Mouse (Mus musculus) layer of hippocampus, adult 2 months (tissue): ENCODE data around the gene Cbfa2t3. TPM values are rescaled to one million over a fixed set of nuclear protein-coding genes. Genes with fewer than 3 reads are reported as not detected.

Experiments
- DNase-seq, 2 experiments: peaks; one replicate each; pipeline ENCODE4 v3.0.0; 2022; ENCODE audit warnings: low spot score in 2 of 2
- H3K27ac ChIP-seq: fragments of 200-600 bp; 2 replicates; pipeline ENCODE4 v1.8.1; 2022
- H3K4me3 ChIP-seq: fragments of 200-600 bp; 2 replicates; pipeline ENCODE4 v1.8.1; 2022; ENCODE audit warnings: mild to moderate bottlenecking
- CTCF ChIP-seq: fragments of 200-600 bp; conservative IDR thresholded peaks from 2 replicates; pipeline ENCODE4 v1.8.1; 2022; ENCODE audit warnings: antibody characterized with exemption, mild to moderate bottlenecking, moderate library complexity
- total RNA-seq, 2 experiments: library from RNA; stranded (reverse); gene quantifications; 2 replicates each; pipeline ENCODE4 v1.2.3; 2021

The Cbfa2t3 gene
- total RNA-seq, 2 experiments from 2014 or later, result 38.0 to 49.8 TPM

DNA sequence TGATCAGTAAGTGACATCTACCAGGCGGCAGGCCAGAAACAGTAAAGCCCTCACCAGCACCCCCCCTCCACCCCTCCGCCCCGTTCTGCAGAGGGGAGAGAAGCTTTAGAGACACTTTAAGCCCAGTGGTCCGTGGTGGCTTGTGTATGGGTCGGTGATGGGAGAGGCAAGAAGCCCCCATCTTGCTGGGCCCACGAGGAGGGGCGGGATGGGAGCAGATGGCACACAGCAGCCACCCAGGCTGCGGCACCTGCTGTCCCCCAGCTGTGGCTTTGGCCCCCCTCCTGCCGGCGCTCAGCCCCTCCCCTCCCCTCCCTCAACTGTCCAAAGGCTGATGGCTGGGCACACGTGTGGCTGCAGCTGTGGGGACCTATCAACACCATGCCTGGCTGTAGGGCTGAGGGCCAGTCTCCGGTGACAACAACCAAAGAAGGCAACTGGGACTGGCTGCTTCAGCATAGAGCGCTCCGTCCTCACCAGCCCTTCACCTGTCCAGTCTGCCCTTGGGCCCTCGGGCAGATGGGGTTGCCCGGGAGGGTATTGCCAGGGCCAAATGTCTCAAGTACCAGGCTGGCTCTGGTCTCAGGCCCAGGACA lies 47.5 kb downstream of the Cbfa2t3 start:
- H3K4me3 ChIP-seq, result no peak overlapping the region
- no peak for TF ChIP-seq CTCF
- no peak overlapping the region for H3K27ac ChIP-seq
- no peak for DNase-seq

DNA sequence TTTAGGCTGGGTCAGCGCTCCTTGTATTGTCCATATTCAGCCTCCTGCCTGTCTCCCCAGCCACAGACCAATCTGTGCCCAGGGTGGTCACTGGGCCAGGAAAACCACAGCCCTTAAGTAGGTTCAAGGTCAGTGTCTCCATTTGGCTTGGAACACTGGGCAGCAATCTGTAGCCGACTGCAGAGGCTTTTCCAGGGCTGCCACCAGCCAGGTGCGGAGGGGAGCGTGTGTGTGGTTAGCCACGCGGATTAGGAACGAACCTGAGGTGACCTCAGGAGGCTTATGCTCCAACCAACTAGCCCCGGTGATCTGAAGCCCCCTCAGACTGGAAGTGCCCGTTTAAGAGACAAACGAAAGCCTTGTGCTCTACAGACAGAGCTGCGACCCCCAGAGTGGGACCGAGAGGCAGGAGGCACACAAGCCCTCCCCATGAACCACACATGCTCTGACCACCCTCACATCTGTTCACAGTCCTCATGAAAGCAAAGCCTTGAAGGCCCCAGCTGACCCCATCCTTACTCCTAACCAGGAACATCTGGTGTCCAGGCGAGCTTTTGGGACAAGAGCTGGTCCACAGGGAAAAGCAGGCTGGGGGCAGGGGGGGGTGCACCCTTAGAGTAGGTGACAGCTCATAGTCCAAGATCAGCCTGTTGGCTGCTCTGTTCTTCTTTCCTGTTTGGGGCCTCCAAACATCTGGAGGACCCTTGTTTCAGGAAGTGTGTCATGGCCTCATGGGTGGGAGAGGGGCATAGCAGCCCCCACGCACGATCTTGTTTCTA lies 50.5 kb downstream of the Cbfa2t3 start:
- no peak overlapping the region for H3K27ac ChIP-seq
- no peak for TF ChIP-seq CTCF
- no peak for DNase-seq
- no peak overlapping the region for H3K4me3 ChIP-seq

DNA sequence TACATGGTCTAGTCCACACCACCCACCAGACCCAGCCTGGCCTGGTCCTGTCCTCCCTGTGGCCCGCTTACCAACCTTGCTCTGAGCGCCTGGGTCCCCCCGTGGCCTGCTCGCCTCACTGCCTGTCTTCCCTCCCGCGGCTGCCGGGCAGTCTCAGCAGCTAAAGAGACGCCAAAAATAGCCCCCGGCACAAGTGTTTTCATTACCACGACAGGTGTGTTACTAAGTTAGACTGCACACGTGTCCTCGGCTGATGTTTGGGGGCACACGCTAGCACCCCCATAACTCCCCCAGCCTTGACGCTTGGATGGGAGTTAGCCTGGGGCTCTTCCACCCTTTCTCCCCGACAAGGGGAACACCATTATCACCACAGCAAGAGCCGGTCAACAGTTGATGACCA lies 52.6 kb downstream of the Cbfa2t3 start:
- Histone ChIP-seq H3K4me3 (no peak overlapping the region), H3K27ac (no peak overlapping the region)
- no peak for TF ChIP-seq CTCF
- no peak for DNase-seq

DNA sequence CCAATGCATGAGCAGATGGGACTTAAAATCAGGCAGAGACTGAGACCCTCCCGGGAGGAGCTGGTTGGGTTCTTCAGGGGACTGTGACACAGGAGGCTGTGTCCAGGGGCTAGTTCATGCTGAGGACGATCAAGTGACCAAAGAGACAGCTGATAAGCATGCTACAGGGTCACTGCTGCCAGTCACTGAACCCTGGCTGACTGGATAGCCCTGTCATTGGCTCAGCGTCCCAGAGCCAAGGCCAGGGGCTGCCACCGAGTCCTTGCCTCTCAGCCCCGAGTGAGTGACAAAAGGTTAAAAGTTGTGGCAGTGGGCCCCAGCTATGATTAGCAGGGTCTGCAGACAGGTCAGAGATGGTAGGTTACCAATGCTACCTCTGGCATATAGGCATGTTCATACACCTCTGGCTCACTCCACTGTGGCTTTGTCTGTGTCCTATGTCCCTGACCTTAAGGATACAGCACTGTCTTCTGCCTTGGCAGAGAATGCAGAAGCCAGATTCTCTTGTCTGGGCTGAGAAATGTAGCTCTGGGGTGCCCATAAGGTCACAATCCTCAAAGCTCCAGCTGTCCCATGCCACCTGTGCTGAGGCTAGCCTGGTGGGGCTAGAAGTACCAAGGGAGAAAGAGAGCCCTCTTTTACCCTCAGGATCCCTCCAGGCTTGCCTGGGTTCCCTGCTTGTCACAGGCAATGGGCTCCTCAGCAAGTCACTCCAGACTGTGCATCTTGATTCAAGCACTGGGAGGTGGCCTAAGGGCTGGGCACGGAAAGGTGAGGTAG lies 54.5 kb downstream of the Cbfa2t3 start:
- H3K27ac ChIP-seq, result no peak overlapping the region
- no peak for DNase-seq
- no peak for TF ChIP-seq CTCF
- no peak overlapping the region for H3K4me3 ChIP-seq

DNA sequence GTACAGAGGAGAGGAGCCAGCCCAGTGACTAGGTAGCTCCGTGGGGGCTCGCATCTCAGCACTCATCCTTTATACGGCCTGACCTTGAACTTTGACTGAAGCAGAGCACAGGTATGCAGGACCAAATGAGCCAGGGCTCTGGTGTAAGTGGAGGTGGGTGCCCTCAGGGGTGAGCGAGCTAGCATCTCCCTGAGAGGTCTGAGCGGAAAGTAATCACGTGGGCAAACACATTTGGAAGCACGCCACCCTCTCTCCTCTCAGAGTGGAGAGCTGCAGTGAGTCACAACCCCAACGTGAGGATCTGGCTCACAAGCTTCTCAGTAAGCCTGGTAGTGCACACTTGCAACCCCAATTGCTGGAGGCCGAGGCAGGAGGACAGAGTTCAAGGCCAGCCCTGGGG lies 56.8 kb downstream of the Cbfa2t3 start:
- Histone ChIP-seq H3K27ac (peak overlapping the region; percentile 64), H3K4me3 (no peak overlapping the region)
- no peak for TF ChIP-seq CTCF
- DNase-seq, result peak; percentile 20 to 49

DNA sequence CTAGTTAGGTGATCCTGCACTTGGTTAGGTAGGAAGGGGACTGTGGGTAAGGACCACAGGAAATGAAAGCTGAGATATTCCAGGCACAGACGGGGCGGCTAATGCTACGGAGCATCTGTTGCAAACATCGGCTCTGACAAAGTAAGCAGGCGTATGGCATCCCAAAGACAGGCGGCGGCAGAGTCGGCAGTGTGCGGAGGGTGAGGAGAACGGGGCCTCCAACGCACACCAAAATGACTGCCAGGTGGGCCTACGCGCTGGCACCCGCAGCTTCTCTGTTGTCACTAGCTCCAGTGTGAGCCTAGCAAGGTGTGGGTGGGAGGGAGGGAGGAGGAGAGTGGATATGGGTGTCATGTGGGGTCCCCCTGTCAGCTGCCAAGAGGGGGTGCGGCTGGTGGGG lies 57.5 kb downstream of the Cbfa2t3 start:
- peak; percentile 76 to 88 for DNase-seq
- Histone ChIP-seq H3K27ac (peak overlapping the region; percentile 64), H3K4me3 (no peak overlapping the region)
- TF ChIP-seq CTCF, result peak; percentile 46

DNA sequence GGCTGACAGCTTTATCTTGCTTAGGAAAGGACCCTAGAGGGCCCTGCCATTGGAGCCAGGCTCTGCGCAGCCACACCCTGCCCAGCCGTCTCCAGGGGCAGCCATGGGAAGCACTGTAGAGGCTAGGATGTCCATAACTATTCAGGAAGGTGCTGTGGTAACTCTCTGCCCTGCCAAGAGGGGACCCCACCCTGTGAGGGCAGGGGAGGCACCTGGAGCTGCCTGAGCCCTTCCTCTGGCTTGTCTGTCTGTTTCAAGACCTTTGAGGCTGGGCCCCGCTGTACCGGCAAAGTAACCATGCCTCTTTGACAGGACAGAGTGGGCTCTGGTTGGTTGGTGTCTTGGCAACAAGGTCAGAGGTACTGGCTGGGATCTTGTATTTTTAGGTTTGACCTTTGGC lies 58.1 kb downstream of the Cbfa2t3 start:
- DNase-seq, result no peak
- no peak for TF ChIP-seq CTCF
- peak overlapping the region; percentile 62 for H3K27ac ChIP-seq
- no peak overlapping the region for H3K4me3 ChIP-seq

DNA sequence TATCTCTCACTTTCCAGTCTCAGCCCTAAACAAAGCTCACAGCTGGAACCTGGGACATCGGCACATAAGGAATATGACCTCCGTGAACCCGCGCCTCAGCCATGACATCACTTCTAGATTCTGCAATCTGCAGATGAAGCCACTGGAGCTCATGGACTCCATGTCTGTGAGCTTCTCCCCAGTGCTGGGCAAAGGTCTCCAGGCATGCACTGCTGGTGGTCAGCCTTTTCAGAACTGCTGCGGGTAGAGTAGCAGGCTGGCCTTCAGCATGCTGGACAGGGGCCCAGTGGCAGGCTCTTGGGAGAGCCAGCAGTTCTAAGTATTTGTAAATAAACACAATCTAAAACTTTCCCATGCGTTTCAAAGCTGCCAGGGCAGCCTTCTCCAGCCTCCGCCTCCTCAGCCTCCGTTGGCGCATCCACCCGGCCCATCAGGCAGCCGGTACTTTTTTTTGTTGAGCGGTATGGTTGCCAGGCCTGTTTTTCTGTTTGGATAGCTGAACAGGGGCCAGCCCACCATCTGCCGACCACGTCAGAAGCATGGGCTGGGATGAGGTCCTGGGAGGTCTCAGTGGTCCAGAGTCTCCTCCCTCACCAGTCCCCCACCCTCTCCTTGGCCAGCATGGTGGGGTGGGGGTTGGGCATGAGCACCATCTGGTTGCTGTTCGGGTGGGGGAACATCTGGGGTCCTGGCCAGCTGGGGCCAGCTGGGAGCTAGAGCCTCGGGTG lies 59.2 kb downstream of the Cbfa2t3 start:
- peak overlapping the region; percentile 62; the same call in 1 of the 2 replicates for H3K27ac ChIP-seq
- no peak for TF ChIP-seq CTCF
- peak; percentile 39 to 43 for DNase-seq

DNA sequence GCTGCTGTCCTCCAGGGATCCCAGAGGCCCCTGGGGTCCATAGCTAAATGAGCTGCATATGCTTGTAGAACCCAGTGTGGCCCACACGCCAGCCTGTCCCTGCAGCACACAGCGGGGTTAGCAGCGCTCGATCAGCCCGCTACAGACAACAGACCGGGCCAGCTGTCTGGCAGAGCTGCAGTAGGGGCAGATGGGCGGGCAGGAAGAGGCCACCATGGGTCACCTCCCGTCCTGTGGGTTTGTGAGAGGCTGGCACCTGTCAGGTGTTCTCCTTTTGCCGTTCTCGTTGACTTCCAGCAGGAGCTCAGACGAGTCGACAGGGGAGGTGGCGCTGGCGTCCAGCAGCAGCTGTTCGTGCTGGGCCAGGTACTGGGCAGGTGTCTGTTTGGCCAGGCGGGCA lies 60.3 kb downstream of the Cbfa2t3 start:
- TF ChIP-seq CTCF, result no peak
- Histone ChIP-seq H3K4me3 (no peak overlapping the region), H3K27ac (no peak overlapping the region)
- no peak for DNase-seq

More for the DNA sequence above, 59.2 kb downstream of the Cbfa2t3 start:
- H3K4me3 ChIP-seq, result peak overlapping the region; percentile 23

DNA sequence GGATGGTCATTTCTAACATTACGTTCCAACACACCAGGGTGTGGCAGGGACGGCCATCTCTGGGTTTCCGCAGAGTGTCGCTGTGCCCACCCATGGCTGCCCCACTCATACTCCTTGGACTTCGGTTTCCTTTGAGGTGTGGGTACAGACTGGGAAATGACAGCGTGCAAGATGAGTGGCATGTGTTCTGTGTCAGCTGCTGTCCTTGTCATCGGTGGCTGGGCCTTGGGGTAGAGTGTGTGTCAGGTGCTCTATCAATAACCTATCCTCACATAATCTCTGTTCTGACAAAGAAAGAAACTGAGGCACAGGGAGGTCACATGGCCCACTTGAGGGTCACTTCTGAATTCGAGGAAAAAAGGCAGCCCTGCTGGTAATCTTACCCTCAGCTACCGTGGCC lies 61.7 kb downstream of the Cbfa2t3 start:
- no peak for DNase-seq
- no peak for TF ChIP-seq CTCF
- Histone ChIP-seq H3K27ac (no peak overlapping the region), H3K4me3 (no peak overlapping the region)

DNA sequence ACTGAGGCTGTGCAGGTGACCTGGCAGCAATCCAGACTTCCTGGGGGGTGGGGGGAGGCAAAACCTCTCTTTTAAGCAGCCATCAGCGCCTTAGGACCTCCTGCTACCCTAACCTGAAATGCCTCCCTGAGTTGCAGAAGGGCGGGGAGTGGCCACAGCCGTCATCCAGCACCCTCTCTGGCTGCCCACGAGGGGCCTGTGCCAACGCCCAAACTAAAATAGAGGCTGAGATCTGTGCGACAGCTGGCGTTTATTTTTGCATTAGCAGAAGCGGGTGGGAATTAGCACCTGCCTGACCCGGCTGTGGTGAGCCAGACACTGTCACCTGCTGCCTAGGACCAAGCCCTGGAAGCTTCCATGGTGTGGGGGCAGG lies 62.1 kb downstream of the Cbfa2t3 start:
- DNase-seq, result no peak
- Histone ChIP-seq H3K27ac (no peak overlapping the region), H3K4me3 (no peak overlapping the region)
- TF ChIP-seq CTCF, result no peak

DNA sequence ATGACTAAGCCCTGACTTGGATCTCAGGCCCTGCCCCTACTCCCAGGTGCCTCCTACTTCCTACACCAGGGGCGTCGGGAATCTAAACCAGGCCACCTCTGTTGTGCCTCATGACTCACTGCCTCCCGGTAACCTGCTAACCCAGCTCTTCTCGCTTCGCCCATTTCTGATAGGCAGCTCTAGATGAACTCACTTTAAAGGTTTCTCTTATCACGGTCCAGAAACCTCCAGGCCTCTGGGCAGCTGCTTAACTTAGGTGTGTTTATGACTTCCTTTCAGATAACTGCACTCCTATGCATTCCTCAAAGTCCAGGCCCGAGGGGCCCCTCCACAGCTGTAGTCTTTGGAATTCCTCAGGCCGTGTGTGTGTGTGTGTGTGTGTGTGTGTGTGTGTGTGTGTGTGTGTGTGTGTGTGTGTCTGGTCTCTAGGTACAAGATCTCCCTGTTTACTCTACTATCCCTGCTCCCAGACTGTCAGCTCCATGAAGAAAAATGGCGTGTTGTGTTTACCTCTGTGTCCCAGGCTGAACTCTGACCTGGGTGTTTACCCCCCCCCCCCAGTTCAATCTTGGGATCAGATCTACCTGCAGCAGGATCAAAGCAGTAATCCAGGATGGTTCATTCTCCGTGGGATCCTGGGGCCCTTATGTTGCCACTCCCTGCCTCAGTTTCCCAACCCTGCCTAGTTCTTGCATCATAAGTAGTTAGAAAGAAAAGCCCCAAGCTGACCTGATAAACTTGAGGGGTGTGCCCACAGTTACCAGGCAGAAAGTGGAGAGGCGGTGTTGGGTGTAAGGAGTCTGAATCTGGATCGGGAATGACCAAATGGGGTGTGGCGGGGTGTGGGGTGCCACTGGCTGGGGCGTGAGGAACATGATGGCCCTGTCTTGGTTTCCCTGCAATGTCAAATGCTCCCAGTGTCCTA lies 62.8 kb downstream of the Cbfa2t3 start:
- TF ChIP-seq CTCF, result no peak
- no peak overlapping the region for H3K4me3 ChIP-seq
- H3K27ac ChIP-seq, result no peak overlapping the region
- no peak for DNase-seq
